Mouse (Mus musculus): ENCODE data around the gene Btg3. TPM values are rescaled to one million over a fixed set of nuclear protein-coding genes. Genes with fewer than 3 reads are reported as not detected.
"Not testable (repeated sequence)": the region's sequence is repeated elsewhere in the genome, so short reads cannot be mapped to it uniquely, and the experiment has no call there.

The Btg3 gene
- polyA plus RNA-seq, 1 experiment from 2014 or later: 7.6 TPM

- H3K9me3 ChIP-seq (replicated peaks; ENCODE audit: control insufficient read depth, low read length); H3K27me3 ChIP-seq (ENCODE audit: control insufficient read depth, insufficient read depth, low read depth, low read length); H3K4me3 ChIP-seq (ENCODE audit: low read depth, low read length); ATAC-seq (ENCODE audit: low read depth); H3K9ac ChIP-seq (ENCODE audit: low read depth, low read length); H3K4me1 ChIP-seq (ENCODE audit: control insufficient read depth, low read depth, low read length); H3K27ac ChIP-seq (ENCODE audit: low read length); H3K4me2 ChIP-seq (ENCODE audit: low read depth, low read length): not testable (repeated sequence)
- WGBS (ENCODE audit: insufficient replicate concordance): 87% methylated on average over 7 of the region's 9 CpGs
- peaks cover 18% of the 10 kb centered on the region for H3K36me3 ChIP-seq (ENCODE audit: control insufficient read depth, insufficient read depth)
These were observed 12.4 kb downstream of the Btg3 start for GRCm38 (mm10) chr16:78364554-78364953.

DNA sequence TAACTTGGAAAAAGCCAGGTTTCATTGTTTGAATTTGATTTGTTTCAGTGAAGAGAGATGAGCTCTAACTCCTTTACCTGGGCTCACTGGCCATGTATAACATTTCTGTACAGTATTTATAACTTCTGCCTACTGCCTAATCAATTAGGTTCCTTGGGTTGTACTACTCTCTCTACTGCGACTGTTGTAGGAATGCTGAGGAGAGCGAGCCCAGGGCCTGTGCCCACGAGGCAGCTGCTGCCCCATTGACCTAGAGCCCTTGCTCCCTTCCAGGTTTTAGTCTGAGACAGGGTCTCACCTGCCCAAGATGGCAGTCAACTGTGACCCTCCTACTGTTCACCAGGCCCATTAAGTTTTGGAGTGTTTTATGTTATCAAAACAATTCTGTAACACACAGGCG is 15.5 kb downstream of the Btg3 start:
- no peak overlapping the region for H3K9ac ChIP-seq (ENCODE audit: low read depth, low read length)
- no peaks in the 10 kb centered on the region for H3K4me1 ChIP-seq (ENCODE audit: control insufficient read depth, low read depth, low read length)
- peaks cover 15% of the 10 kb centered on the region for H3K36me3 ChIP-seq (ENCODE audit: control insufficient read depth, insufficient read depth)
- WGBS (ENCODE audit: insufficient replicate concordance): 83% methylated on average over 4 of the region's 4 CpGs
- H3K9me3 ChIP-seq (replicated peaks; ENCODE audit: control insufficient read depth, low read length): no peaks in the 10 kb centered on the region
- no peak overlapping the region for H3K27ac ChIP-seq (ENCODE audit: low read length)
- no peak for ATAC-seq (ENCODE audit: low read depth)
- H3K4me3 ChIP-seq (ENCODE audit: low read depth, low read length): no peak overlapping the region
- no peak overlapping the region for H3K4me2 ChIP-seq (ENCODE audit: low read depth, low read length)
- no peaks in the 10 kb centered on the region for H3K27me3 ChIP-seq (ENCODE audit: control insufficient read depth, insufficient read depth, low read depth, low read length)

GRCm38 (mm10) chr16:78357757-78358156 is 19.2 kb downstream of the Btg3 start:
- no peak overlapping the region for H3K4me2 ChIP-seq (ENCODE audit: low read depth, low read length)
- 77% methylated on average over 3 of the region's 3 CpGs for WGBS (ENCODE audit: insufficient replicate concordance)
- H3K9ac ChIP-seq (ENCODE audit: low read depth, low read length): no peak overlapping the region
- H3K27me3 ChIP-seq (ENCODE audit: control insufficient read depth, insufficient read depth, low read depth, low read length): no peaks in the 10 kb centered on the region
- H3K9me3 ChIP-seq (replicated peaks; ENCODE audit: control insufficient read depth, low read length): no peaks in the 10 kb centered on the region
- no peaks in the 10 kb centered on the region for H3K4me1 ChIP-seq (ENCODE audit: control insufficient read depth, low read depth, low read length)
- no peak overlapping the region for H3K27ac ChIP-seq (ENCODE audit: low read length)
- H3K36me3 ChIP-seq (ENCODE audit: control insufficient read depth, insufficient read depth): peaks cover 9% of the 10 kb centered on the region
- no peak overlapping the region for H3K4me3 ChIP-seq (ENCODE audit: low read depth, low read length)
- ATAC-seq (ENCODE audit: low read depth): no peak

- no peak overlapping the region for H3K27ac ChIP-seq (ENCODE audit: low read length)
- no peak overlapping the region for H3K9ac ChIP-seq (ENCODE audit: low read depth, low read length)
- H3K9me3 ChIP-seq (replicated peaks; ENCODE audit: control insufficient read depth, low read length): no peaks in the 10 kb centered on the region
- WGBS (ENCODE audit: insufficient replicate concordance): 72% methylated on average over 13 of the region's 13 CpGs
- peaks cover 2% of the 10 kb centered on the region; the same call in 1 of the 2 replicates for H3K36me3 ChIP-seq (ENCODE audit: control insufficient read depth, insufficient read depth)
- no peak overlapping the region for H3K4me2 ChIP-seq (ENCODE audit: low read depth, low read length)
- H3K27me3 ChIP-seq (ENCODE audit: control insufficient read depth, insufficient read depth, low read depth, low read length): no peaks in the 10 kb centered on the region
- no peaks in the 10 kb centered on the region for H3K4me1 ChIP-seq (ENCODE audit: control insufficient read depth, low read depth, low read length)
- H3K4me3 ChIP-seq (ENCODE audit: low read depth, low read length): no peak overlapping the region
- no peak; the same call in 1 of the 2 replicates for ATAC-seq (ENCODE audit: low read depth)
These were observed 29.6 kb downstream of the Btg3 start for GRCm38 (mm10) chr16:78347328-78347926.

DNA sequence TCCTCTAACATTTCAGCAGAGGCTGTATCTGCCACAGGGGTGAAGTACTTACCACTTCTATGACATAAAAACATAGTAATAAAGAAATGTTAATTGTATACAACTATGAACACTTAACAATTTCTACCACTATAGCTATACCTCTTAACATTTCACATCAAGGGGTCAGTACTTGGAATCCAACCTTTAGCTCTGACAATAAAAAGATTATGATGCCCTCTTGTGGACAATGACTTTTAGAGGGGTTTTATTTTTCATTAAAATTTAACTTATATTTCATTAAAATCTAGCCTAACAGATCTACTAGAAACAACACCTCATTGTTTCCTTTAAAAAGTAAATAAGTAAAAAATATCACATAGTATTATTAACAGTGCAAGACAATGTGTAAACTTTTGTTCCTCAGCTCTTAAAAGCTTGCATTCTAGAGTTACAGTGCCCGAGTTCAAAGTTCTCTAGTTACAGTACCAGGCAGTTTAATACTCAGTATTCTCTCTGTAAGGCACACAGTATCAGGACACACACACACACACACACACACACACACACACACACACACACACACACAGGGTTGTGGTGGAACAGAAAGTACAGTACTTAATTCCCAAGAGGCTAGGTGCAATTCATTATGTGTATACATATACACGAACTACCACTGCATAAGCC is 30.2 kb downstream of the Btg3 start:
- no peak for ATAC-seq (ENCODE audit: low read depth)
- 66% methylated on average over 2 of the region's 2 CpGs for WGBS (ENCODE audit: insufficient replicate concordance)
- H3K36me3 ChIP-seq (ENCODE audit: control insufficient read depth, insufficient read depth): peaks cover 2% of the 10 kb centered on the region; the same call in 1 of the 2 replicates
- H3K27me3 ChIP-seq (ENCODE audit: control insufficient read depth, insufficient read depth, low read depth, low read length): no peaks in the 10 kb centered on the region
- H3K9ac ChIP-seq (ENCODE audit: low read depth, low read length): no peak overlapping the region
- H3K9me3 ChIP-seq (replicated peaks; ENCODE audit: control insufficient read depth, low read length): no peaks in the 10 kb centered on the region
- H3K4me3 ChIP-seq (ENCODE audit: low read depth, low read length): no peak overlapping the region
- H3K4me1 ChIP-seq (ENCODE audit: control insufficient read depth, low read depth, low read length): no peaks in the 10 kb centered on the region
- no peak overlapping the region for H3K27ac ChIP-seq (ENCODE audit: low read length)
- H3K4me2 ChIP-seq (ENCODE audit: low read depth, low read length): no peak overlapping the region

DNA sequence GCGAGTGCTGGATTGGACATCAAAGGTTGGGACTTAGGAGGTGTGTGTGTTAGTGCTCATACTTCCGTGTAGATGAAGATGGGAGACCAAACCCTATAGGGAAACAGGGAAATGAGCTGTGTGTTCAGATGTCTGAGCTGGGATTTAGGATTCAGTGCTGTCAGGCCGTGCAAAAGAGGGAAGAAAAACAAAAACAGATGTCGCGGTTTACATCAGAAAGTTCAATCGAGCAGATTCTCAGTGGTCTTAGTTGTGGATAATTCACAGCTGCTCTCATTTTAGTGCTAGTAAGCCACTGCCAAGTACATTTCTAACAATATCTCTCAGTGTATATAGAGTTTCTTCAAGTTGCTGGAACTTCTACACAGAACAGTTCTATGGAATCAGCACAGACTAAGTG is 33.2 kb downstream of the Btg3 start:
- H3K4me3 ChIP-seq (ENCODE audit: low read depth, low read length): no peak overlapping the region
- 77% methylated on average over 6 of the region's 6 CpGs for whole genome bisulfite sequencing (ENCODE audit: insufficient replicate concordance)
- H3K9me3 ChIP-seq (replicated peaks; ENCODE audit: control insufficient read depth, low read length): no peaks in the 10 kb centered on the region
- H3K27ac ChIP-seq (ENCODE audit: low read length): no peak overlapping the region
- no peaks in the 10 kb centered on the region for H3K36me3 ChIP-seq (ENCODE audit: control insufficient read depth, insufficient read depth)
- H3K9ac ChIP-seq (ENCODE audit: low read depth, low read length): no peak overlapping the region
- no peak for ATAC-seq (ENCODE audit: low read depth)
- no peaks in the 10 kb centered on the region for H3K4me1 ChIP-seq (ENCODE audit: control insufficient read depth, low read depth, low read length)
- H3K4me2 ChIP-seq (ENCODE audit: low read depth, low read length): no peak overlapping the region
- no peaks in the 10 kb centered on the region for H3K27me3 ChIP-seq (ENCODE audit: control insufficient read depth, insufficient read depth, low read depth, low read length)

DNA sequence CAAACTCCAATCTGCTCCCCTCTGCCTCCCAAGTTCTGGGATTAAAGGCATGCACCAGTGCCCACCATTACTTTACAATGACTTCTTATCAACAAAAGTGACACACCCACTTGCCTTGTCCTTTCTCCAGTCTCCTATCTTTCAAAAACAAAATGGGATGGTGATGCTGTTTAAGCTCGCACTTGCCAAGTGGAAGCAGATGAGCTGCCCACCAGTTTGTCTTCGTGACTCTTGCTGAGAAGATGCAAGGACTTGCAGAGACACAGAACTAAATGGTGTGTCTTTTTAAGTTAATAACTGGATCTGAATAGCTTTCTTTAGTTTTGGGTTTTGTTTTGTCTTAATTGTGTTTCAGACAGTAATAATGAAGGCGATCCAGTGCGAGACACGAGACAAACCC is 34.2 kb downstream of the Btg3 start:
- 73% methylated on average over 5 of the region's 5 CpGs for WGBS (ENCODE audit: insufficient replicate concordance)
- H3K4me2 ChIP-seq (ENCODE audit: low read depth, low read length): no peak overlapping the region
- no peak overlapping the region for H3K9ac ChIP-seq (ENCODE audit: low read depth, low read length)
- no peaks in the 10 kb centered on the region for H3K4me1 ChIP-seq (ENCODE audit: control insufficient read depth, low read depth, low read length)
- no peaks in the 10 kb centered on the region for H3K9me3 ChIP-seq (replicated peaks; ENCODE audit: control insufficient read depth, low read length)
- no peak for ATAC-seq (ENCODE audit: low read depth)
- H3K4me3 ChIP-seq (ENCODE audit: low read depth, low read length): no peak overlapping the region
- no peaks in the 10 kb centered on the region for H3K36me3 ChIP-seq (ENCODE audit: control insufficient read depth, insufficient read depth)
- no peaks in the 10 kb centered on the region for H3K27me3 ChIP-seq (ENCODE audit: control insufficient read depth, insufficient read depth, low read depth, low read length)
- no peak overlapping the region for H3K27ac ChIP-seq (ENCODE audit: low read length)

DNA sequence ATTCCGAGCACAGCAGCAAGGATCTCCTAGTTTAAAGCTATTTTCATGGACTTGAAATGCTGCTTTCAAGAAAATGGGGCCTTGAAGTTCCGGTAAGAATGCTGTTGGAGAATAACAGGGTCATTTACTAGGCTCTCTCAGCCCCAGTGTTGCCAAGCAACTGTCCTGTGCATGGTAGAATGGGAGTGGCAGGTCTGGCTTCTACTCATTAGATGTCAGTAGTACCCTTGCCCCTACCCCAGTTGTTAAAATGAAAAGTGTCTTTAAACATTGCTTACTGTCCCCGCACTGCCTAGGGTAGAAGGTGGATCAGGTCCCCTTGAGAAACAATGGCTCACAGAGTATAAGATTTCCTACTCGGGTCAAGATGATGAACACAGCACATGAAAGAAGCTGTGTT is 35.6 kb downstream of the Btg3 start:
- 70% methylated on average over 4 of the region's 4 CpGs for WGBS (ENCODE audit: insufficient replicate concordance)

DNA sequence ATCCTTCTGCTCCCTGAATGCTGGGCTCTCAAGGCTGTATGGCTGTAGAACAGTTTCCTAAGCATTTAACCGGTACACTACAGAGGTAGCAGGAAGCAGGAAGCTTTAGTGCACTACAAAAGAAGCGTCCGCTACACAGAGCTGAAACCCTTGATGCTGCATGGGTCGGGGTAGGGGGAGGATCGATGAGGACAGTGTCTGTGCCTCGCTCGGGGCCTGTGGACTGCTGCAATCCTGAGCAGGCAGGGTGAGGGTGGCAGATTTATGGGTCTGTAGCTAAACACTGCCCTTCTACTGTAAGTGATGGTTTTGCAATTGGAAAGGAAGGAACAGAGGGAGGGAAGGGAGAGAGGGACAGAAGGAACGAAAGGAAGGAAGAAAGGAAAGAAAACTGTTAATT is 39.8 kb downstream of the Btg3 start:
- H3K4me1 ChIP-seq (ENCODE audit: control insufficient read depth, low read depth, low read length): no peaks in the 10 kb centered on the region
- H3K4me2 ChIP-seq (ENCODE audit: low read depth, low read length): no peak overlapping the region
- no peak overlapping the region for H3K27ac ChIP-seq (ENCODE audit: low read length)
- no peaks in the 10 kb centered on the region for H3K9me3 ChIP-seq (replicated peaks; ENCODE audit: control insufficient read depth, low read length)
- no peak overlapping the region for H3K9ac ChIP-seq (ENCODE audit: low read depth, low read length)
- H3K27me3 ChIP-seq (ENCODE audit: control insufficient read depth, insufficient read depth, low read depth, low read length): no peaks in the 10 kb centered on the region
- 44% methylated on average over 8 of the region's 8 CpGs for WGBS (ENCODE audit: insufficient replicate concordance)
- ATAC-seq (ENCODE audit: low read depth): no peak
- no peak overlapping the region for H3K4me3 ChIP-seq (ENCODE audit: low read depth, low read length)
- peaks cover 4% of the 10 kb centered on the region; the same call in 1 of the 2 replicates for H3K36me3 ChIP-seq (ENCODE audit: control insufficient read depth, insufficient read depth)

More for the DNA sequence above, 35.6 kb downstream of the Btg3 start:
- Histone ChIP-seq H3K27ac (ENCODE audit: low read length) (no peak overlapping the region), H3K9ac (ENCODE audit: low read depth, low read length) (no peak overlapping the region), H3K4me2 (ENCODE audit: low read depth, low read length) (no peak overlapping the region), H3K9me3 (replicated peaks; ENCODE audit: control insufficient read depth, low read length) (no peaks in the 10 kb centered on the region), H3K36me3 (ENCODE audit: control insufficient read depth, insufficient read depth) (no peaks in the 10 kb centered on the region), H3K27me3 (ENCODE audit: control insufficient read depth, insufficient read depth, low read depth, low read length) (no peaks in the 10 kb centered on the region), H3K4me1 (ENCODE audit: control insufficient read depth, low read depth, low read length) (no peaks in the 10 kb centered on the region), H3K4me3 (ENCODE audit: low read depth, low read length) (no peak overlapping the region)
- no peak for ATAC-seq (ENCODE audit: low read depth)

Measured in liver, embryonic 16.5 days (tissue).